Mouse (Mus musculus): Measurements from ENCODE around the gene Stxbp6.
A peak's percentile ranks its signal among the peaks of the same experiment; 100 is the strongest.

The Stxbp6 gene

GRCm38 (mm10) chr12:44903205-44903732 lies 171.2 kb downstream of the Stxbp6 start:
- no peak for DNase-seq

DNA sequence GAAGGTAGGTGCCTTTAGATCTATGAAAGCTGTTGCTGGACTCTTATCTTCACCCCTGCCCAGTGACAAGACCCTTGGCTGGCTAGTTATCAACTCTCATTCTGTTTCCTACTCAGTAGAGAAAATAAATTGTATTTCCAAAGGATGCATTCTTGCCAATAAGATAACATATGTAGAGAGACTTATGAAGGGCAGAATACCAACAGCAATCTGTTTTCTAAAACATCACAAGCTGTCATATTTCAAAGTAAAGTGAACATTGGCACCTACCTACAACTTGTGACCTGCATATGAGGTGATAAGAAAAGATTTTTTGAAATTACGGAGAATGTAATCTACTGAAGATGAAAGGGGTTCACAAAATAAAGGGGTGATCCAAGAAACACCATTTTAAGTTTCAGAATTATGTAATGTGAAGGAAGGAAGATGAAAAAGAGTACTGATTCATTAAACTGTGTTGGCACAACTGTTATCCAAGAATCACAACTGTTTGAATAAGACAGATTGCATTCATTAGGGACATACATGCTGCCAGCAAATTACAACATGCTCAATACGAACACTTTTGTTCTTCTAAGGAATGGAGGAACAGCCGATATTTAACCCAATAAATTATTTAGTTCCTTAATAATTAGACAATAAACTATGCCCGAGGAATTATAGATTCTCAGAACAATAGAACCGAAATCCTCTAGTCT lies 175.2 kb downstream of the Stxbp6 start:
- no peak for DNase-seq

DNA sequence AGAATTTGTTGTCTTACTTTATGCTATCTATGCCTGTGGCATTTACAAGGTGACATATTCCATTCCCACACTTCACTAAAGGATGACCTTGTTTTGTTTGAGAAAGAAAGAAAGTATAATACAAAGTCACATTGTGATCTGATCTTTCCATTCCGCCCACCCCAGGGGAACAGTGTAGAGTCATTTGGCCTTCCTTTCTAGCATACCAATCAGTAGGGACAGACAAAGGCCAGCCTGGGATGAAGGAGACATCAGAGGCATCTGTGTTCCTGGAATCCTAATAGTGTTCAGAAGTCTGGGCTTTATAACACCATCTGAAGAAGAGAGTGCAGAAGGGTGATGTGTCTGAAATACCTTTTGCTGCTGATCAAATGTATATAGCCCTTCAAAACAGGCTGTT lies 178.0 kb downstream of the Stxbp6 start:
- DNase-seq = no peak

DNA sequence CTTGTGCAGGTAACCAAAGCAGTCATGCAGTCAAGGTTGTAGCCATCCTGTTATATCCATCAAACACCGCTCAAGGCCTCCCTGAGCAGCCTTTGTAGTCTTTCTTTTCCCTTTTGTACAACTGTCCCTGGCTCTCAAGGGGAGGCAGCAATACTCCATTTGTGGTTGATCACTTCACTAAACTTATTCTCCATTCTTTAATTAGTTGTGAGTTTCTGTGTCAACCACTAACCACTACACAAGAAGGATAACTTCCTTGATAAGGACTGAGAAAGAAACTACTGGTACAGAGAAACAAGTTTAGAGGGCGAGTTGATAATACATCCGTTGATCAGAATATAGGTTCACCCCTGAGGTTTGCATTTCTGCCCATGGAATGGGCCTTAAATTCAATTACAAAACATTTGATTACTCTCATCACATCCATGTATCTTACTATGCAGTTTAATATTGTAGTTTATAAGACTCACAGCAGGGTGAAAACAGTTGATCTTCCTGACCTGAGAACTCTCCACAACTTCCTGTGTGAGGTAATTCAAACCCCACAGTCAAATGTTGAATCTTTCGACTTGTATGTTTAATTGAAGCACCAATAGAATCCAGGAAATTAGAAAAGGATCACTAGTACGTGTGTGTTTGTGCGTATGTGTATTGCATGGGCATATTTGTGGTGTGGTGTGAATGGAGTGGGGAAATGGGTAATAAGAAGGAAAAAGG lies 184.7 kb downstream of the Stxbp6 start:
- no peak for DNase-seq

GRCm38 (mm10) chr12:44886826-44887225 lies 187.7 kb downstream of the Stxbp6 start:
- no peak for DNase-seq

GRCm38 (mm10) chr12:44872697-44873096 lies 201.8 kb downstream of the Stxbp6 start:
- DNase-seq = no peak

DNA sequence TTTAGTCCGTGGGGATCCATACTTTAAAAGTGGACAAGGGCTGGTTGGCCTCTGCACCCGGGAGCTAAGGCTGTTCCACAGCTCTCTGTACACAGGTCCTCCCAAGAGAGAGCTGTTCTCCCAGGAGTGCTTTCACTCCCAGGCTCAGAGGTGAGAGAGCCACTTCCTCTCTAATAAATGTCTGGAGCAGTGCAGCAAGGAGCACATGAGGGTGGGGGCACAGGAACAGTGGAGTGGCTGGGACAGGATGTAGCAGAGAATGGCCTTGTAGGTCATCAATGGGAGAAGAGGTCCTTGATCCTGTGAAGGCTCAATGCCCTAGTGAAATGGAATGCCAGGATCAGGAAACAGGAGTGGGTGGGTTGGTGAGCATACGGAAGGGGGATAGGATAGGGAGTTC lies 209.1 kb downstream of the Stxbp6 start:
- no peak for DNase-seq

GRCm38 (mm10) chr12:44859454-44859853 lies 215.1 kb downstream of the Stxbp6 start:
- DNase-seq = no peak

DNA sequence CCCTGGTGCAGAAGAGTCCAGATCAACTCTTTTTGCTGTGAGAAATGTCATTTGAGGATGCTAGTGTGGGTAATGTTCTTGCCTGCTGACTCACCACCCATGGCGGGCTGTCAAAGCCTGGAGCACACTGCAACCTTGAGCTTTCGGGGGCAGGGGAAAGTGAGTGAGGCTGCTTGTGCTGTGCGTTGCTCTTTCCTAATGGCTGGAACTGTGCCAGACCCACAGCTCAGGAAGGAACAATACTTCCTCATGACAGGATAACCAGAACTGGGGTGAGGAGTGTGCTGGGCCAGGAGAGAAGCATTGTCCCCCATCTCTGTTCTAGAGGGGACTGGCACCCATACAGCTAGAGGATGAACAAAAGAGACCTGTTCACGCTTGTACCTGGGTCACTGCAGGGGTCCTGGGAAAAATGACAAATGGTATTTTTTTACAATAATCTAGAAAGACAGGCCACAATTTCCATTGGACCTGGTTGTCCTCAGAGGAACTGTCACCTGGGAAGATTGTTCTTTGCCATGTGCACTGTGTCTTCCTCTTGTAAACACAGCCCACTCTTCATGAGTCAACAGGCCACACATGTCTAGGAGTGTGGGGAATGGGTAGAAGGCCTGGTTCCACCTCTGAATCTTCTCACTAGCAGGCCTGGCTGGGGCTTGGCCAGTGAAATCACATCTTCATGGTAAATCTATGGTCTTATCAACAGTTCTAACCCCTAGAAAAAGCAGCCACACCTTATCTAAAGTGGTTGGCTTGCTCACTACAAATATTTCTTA lies 216.2 kb downstream of the Stxbp6 start:
- DNase-seq = peak; percentile 13

- no peak for DNase-seq
Observed at GRCm38 (mm10) chr12:44852024-44852423, 222.5 kb downstream of the Stxbp6 start.

DNA sequence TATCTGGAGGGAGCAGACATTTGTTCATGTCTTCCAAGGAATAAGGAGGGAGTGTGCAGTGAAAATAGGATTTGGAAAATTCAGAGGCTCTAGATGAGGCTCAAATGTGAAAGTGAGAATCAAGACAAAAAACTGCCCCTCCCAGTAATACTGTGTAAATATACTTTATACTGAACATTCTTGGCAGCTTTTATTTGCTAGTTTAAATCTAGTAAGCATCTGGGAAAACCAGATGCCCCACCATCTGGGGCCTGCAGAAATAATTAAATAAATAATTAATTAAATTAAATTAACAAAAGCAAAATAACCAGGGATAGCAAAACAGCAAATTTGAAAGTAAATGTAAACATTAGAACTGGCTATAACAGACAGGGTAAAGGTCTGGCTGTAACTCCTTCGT lies 224.0 kb downstream of the Stxbp6 start:
- no peak for DNase-seq

DNA sequence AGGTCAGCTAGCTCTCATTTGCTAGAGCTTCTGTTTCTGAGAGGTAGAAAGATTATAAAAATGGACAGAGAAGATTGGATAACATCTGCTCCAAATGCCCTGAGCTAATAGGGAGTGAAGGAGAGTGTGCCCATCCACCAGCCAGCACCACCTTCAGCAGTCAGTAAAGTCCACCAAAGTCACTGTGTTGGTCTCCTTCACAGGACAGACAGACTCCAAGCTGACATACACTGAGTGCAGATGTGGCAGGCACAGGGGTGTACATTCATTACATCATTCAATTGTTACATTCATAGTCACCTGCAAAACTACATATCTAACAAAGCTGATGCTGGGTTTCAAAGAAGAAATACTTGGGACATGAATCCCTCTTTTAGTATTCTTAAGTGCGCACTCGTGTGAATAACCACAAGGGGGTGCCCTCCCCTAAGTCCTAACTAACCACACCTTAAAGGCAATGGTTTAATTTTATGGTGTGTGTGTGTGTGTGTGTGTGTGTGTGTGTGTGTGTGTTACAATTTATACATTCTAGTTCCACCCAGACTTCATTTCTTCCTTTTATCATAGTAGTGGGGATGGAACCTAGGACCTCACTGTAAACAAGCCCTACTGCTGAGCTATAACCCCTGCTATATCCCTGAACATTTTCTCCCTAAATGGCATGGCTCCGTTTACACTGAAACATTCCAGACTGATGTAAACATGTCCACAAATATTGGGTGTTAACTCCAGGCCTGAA lies 225.9 kb downstream of the Stxbp6 start:
- DNase-seq = peak; percentile 27

DNA sequence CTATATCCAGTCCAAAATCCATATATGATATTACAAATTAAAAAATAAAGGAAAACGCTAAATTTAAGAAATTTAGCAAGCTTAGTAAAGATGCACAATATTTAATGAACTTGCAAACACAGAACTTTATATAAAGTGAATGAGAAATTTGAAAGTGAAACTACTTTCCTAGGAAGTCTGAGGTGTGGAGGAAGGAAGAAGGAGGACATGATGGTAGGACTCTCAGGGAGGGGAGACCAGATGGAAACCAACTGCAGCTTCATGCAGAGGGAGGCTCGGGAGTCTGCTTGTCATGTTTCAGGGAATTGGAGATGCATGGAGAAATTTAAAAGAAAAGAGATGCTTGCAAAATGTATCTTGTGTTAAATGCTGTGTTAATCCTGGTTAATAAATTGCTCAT lies 233.9 kb downstream of the Stxbp6 start:
- DNase-seq = no peak

- no peak for DNase-seq
Observed at GRCm38 (mm10) chr12:44839594-44840373, 234.7 kb downstream of the Stxbp6 start.

DNA sequence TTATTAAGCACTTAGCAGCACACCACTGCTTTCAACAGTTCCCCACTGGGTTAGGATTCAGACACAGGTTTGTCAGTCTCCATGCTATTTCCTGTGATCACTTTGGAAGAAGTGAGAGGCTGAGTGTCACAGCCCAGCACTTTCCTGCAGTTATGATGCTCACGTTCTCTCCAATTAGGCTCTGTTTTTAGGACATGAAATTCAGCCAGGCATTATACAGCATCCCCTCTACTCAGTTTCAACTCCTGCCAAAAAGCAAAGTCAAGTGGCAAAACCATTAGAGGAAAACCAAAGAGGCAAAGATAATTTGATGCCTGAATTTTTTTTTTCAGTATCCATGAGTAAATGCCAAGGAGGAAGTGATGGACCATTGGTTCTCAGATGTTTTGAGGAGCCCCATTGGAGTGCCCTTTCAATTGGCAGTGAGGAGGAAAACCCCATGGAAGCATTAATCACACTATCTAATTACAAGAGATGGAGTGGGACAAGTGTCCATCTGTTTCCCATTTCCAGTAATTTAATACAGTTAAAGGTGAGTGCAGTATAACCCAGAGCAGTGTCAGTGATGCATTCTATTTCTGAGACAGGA lies 238.5 kb downstream of the Stxbp6 start:
- no peak for DNase-seq

GRCm38 (mm10) chr12:44811895-44812294 lies 262.6 kb downstream of the Stxbp6 start:
- no peak for DNase-seq

DNA sequence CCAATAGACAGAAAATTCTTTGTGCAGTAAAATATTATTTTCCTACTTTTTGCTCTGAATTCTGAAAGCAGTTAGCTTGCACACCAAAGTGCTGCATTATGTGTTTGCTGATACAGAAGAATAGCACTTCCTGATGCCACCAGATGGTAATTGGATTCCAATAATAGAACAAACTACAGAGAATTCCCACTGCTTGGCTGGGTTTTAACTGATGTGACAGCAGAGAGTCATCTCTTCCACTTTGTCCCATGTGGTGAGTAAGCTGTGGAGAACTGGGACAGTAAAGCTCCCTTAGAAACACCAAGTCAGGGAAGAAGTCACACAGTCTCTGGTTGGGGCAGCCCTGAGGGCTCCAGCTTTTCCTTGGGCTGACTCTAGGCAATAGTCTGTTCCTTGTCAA lies 270.3 kb downstream of the Stxbp6 start:
- no peak for DNase-seq

Data from kidney, adult 18-20 months (tissue).